Mouse (Mus musculus): Measurements from ENCODE around the gene 1700016C15Rik. TPM values are rescaled to one million over a fixed set of nuclear protein-coding genes. Genes with fewer than 3 reads are reported as not detected.

Gene 1700016C15Rik
- polyA plus RNA-seq, 1 experiment from 2014 or later = not detected

Other genes with a start within 250 kb of the 1700016C15Rik start
- gene Adss, start 66.7 kb downstream of the 1700016C15Rik start, polyA plus RNA-seq (2016; fragmentation: Nextera tagmentation; extraction: Ambion mirVana) = 62.3 and 64.3 TPM in 2 replicates